Comparison of ENCODE assay signal across 8 mouse cellular contexts in genomic region chr7:27480927-27481626, GRCm38 (mm10). TPM values are rescaled to one million over a fixed set of nuclear protein-coding genes. Genes with fewer than 3 reads are reported as not detected.
DNase-seq lines count a peak whose midpoint lies in the region; ATAC-seq and TF ChIP-seq lines count a peak whose summit lies in the region.

No protein-coding gene starts in this region.

- peak; percentile 28 for DNase-seq in adrenal gland, adult 2 months
- no peak for DNase-seq in adrenal gland, adult 8-10 months
- DNase-seq in neural tube, embryonic 11.5 days (ENCODE audit: low spot score), result no peak
- DNase-seq in neural tube, embryonic 10.5 days (ENCODE audit: extremely low spot score, low spot score), result no peak
- DNase-seq in stomach, postnatal 0 days (ENCODE audit: low spot score), result peak; percentile 45
- DNase-seq in ovary, postnatal 36 days (ENCODE audit: low spot score), result no peak
- no peak for DNase-seq in right cerebral cortex, postnatal 36 days (ENCODE audit: low spot score in 2 of 2)

- H3K4me2 ChIP-seq in neural tube, embryonic 11.5 days (ENCODE audit: low read depth), result peak overlapping the region; percentile 43
- H3K4me2 ChIP-seq in limb, embryonic 15.5 days, result peak overlapping the region; percentile 50
- peak overlapping the region; percentile 57 for H3K4me2 ChIP-seq in stomach, postnatal 0 days (replicated peaks; ENCODE audit: low read depth)

- 0 out of 2 replicates have a peak, but pooled peaks cover 4% of the 10 kb centered on the region for H3K4me1 ChIP-seq in neural tube, embryonic 11.5 days (ENCODE audit: control insufficient read depth, insufficient read depth, low read length)
- peaks cover 21% of the 10 kb centered on the region for H3K4me1 ChIP-seq in limb, embryonic 15.5 days
- H3K4me1 ChIP-seq in stomach, postnatal 0 days (replicated peaks; ENCODE audit: control insufficient read depth, insufficient read depth), result no peaks in the 10 kb centered on the region

- no peaks in the 10 kb centered on the region for H3K27me3 ChIP-seq in neural tube, embryonic 11.5 days (ENCODE audit: control insufficient read depth, insufficient read depth, low read length)
- H3K27me3 ChIP-seq in limb, embryonic 15.5 days, result no peaks in the 10 kb centered on the region
- H3K27me3 ChIP-seq in stomach, postnatal 0 days (ENCODE audit: control insufficient read depth, insufficient read depth, low read length), result no peaks in the 10 kb centered on the region

- peak overlapping the region; percentile 17 for H3K4me3 ChIP-seq in neural tube, embryonic 11.5 days (ENCODE audit: low read depth, low read length)
- peak overlapping the region; percentile 36 for H3K4me3 ChIP-seq in limb, embryonic 15.5 days
- peak overlapping the region; percentile 33 for H3K4me3 ChIP-seq in stomach, postnatal 0 days (ENCODE audit: low read depth, low read length)

- no peak for TF ChIP-seq CTCF in stomach, postnatal 0 days (IDR thresholded peaks at IDR 0.05; ENCODE audit: low read depth)

- TF ChIP-seq EP300 in stomach, postnatal 0 days (optimal IDR thresholded peaks at IDR 0.05), result peak; percentile 8

- ATAC-seq in neural tube, embryonic 11.5 days (ENCODE audit: insufficient read depth, low FRiP score, low TSS enrichment), result no peak
- no peak for ATAC-seq in limb, embryonic 15.5 days (ENCODE audit: insufficient number of reproducible peaks, low FRiP score, low TSS enrichment, low read depth)
- ATAC-seq in stomach, postnatal 0 days (ENCODE audit: low FRiP score, low TSS enrichment), result peak; percentile 38

- H3K9ac ChIP-seq in neural tube, embryonic 11.5 days (ENCODE audit: low read length), result peak overlapping the region; percentile 53
- H3K9ac ChIP-seq in limb, embryonic 15.5 days, result 0 out of 2 replicates have a peak overlapping the region, but pooled peaks have one; percentile 4
- H3K9ac ChIP-seq in stomach, postnatal 0 days (ENCODE audit: low read length), result peak overlapping the region; percentile 2

- peaks cover 3% of the 10 kb centered on the region; the same call in 1 of the 2 replicates for H3K36me3 ChIP-seq in neural tube, embryonic 11.5 days (ENCODE audit: control insufficient read depth, insufficient read depth, low read length)
- peaks cover 21% of the 10 kb centered on the region for H3K36me3 ChIP-seq in limb, embryonic 15.5 days
- H3K36me3 ChIP-seq in stomach, postnatal 0 days (ENCODE audit: control insufficient read depth, insufficient read depth, low read length), result peaks cover 4% of the 10 kb centered on the region; the same call in 1 of the 2 replicates

- WGBS in neural tube, embryonic 11.5 days, result 20% methylated on average over 8 of the region's 11 CpGs
- 11% methylated on average over 11 of the region's 11 CpGs for WGBS in limb, embryonic 15.5 days
- 4% methylated on average over 11 of the region's 11 CpGs for WGBS in stomach, postnatal 0 days

- H3K9me3 ChIP-seq in neural tube, embryonic 11.5 days (ENCODE audit: control insufficient read depth, low read length), result no peaks in the 10 kb centered on the region
- H3K9me3 ChIP-seq in limb, embryonic 15.5 days, result no peaks in the 10 kb centered on the region
- H3K9me3 ChIP-seq in stomach, postnatal 0 days (ENCODE audit: control insufficient read depth, low read length), result no peaks in the 10 kb centered on the region

- peak overlapping the region; percentile 11; the same call in 1 of the 2 replicates for H3K27ac ChIP-seq in neural tube, embryonic 11.5 days (ENCODE audit: low read depth, low read length)
- peak overlapping the region; percentile 90 for H3K27ac ChIP-seq in limb, embryonic 15.5 days
- peak overlapping the region; percentile 79 for H3K27ac ChIP-seq in stomach, postnatal 0 days (replicated peaks)

RNA-seq across cellular contexts. Expression of gene Sertad1, which starts 5.6 kb away (rescaled TPM):
- total RNA-seq in adrenal gland, adult 2 months (2021), result 10 to 100 TPM; 17.9 to 25.6 TPM
- 57.7 and 60.5 TPM in 2 replicates for polyA plus RNA-seq in adrenal gland, adult 2 months (2012; rRNA removed)
- total RNA-seq in adrenal gland, adult 8-10 months (2022), result 10 to 100 TPM; 20.2 to 37.1 (median 23.9) TPM
- 17.0 and 18.4 TPM in 2 replicates for polyA plus RNA-seq in neural tube, embryonic 11.5 days (2014; fragmentation: Nextera tagmentation; extraction: Ambion mirVana)
- polyA plus RNA-seq in limb, embryonic 15.5 days (2015; fragmentation: Nextera tagmentation; extraction: Ambion mirVana), result 44.6 and 47.0 TPM in 2 replicates
- polyA plus RNA-seq in stomach, postnatal 0 days (2015; fragmentation: Nextera tagmentation; extraction: Ambion mirVana), result 50.0 and 53.0 TPM in 2 replicates

RNA-seq across cellular contexts. Expression of gene Sertad3, which starts 7.5 kb away (rescaled TPM):
- 10 to 100 TPM; 11.6 to 21.0 TPM for total RNA-seq in adrenal gland, adult 2 months (2021)
- 20.0 and 20.9 TPM in 2 replicates for polyA plus RNA-seq in adrenal gland, adult 2 months (2012; rRNA removed)
- 10 to 100 TPM; 12.6 to 19.4 (median 14.8) TPM for total RNA-seq in adrenal gland, adult 8-10 months (2022)
- 22.8 and 24.0 TPM in 2 replicates for polyA plus RNA-seq in neural tube, embryonic 11.5 days (2014; fragmentation: Nextera tagmentation; extraction: Ambion mirVana)
- polyA plus RNA-seq in limb, embryonic 15.5 days (2015; fragmentation: Nextera tagmentation; extraction: Ambion mirVana), result 38.2 and 38.3 TPM in 2 replicates
- 23.9 and 25.2 TPM in 2 replicates for polyA plus RNA-seq in stomach, postnatal 0 days (2015; fragmentation: Nextera tagmentation; extraction: Ambion mirVana)

RNA-seq across cellular contexts. Expression of gene Prx, which starts 18.0 kb away (rescaled TPM):
- 1 to 10 TPM; 1.4 to 4.0 TPM for total RNA-seq in adrenal gland, adult 2 months (2021)
- polyA plus RNA-seq in adrenal gland, adult 2 months (2012; rRNA removed), result 2.0 and 2.2 TPM in 2 replicates
- total RNA-seq in adrenal gland, adult 8-10 months (2022), result 1 to 10 TPM; 2.6 to 4.7 (median 3.3) TPM
- 0.99 and 1.3 TPM in 2 replicates for polyA plus RNA-seq in neural tube, embryonic 11.5 days (2014; fragmentation: Nextera tagmentation; extraction: Ambion mirVana)
- 5.2 and 6.5 TPM in 2 replicates for polyA plus RNA-seq in limb, embryonic 15.5 days (2015; fragmentation: Nextera tagmentation; extraction: Ambion mirVana)
- polyA plus RNA-seq in stomach, postnatal 0 days (2015; fragmentation: Nextera tagmentation; extraction: Ambion mirVana), result 2.1 and 2.2 TPM in 2 replicates

RNA-seq across cellular contexts. Expression of gene Blvrb, which starts 33.3 kb away (rescaled TPM):
- 10 to 100 TPM; 48.4 to 51.1 TPM for total RNA-seq in adrenal gland, adult 2 months (2021)
- 70.2 and 86.2 TPM in 2 replicates for polyA plus RNA-seq in adrenal gland, adult 2 months (2012; rRNA removed)
- 10 to 100 TPM; 33.7 to 49.5 (median 44.8) TPM for total RNA-seq in adrenal gland, adult 8-10 months (2022)
- polyA plus RNA-seq in neural tube, embryonic 11.5 days (2014; fragmentation: Nextera tagmentation; extraction: Ambion mirVana), result 34.3 and 34.5 TPM in 2 replicates
- 57.5 and 59.8 TPM in 2 replicates for polyA plus RNA-seq in limb, embryonic 15.5 days (2015; fragmentation: Nextera tagmentation; extraction: Ambion mirVana)
- polyA plus RNA-seq in stomach, postnatal 0 days (2015; fragmentation: Nextera tagmentation; extraction: Ambion mirVana), result 97.3 and 103 TPM in 2 replicates

RNA-seq across cellular contexts. Expression of gene Sptbn4, which starts 33.6 kb away (rescaled TPM):
- total RNA-seq in adrenal gland, adult 2 months (2021), result 1 to 10 TPM; 1.5 to 1.9 TPM
- 0.84 and 2.3 TPM in 2 replicates for polyA plus RNA-seq in adrenal gland, adult 2 months (2012; rRNA removed)
- total RNA-seq in adrenal gland, adult 8-10 months (2022), result 1 to 10 TPM; 3.0 to 8.0 (median 4.9) TPM
- polyA plus RNA-seq in neural tube, embryonic 11.5 days (2014; fragmentation: Nextera tagmentation; extraction: Ambion mirVana), result 0.23 and 0.34 TPM in 2 replicates
- 0.14 and 0.23 TPM in 2 replicates for polyA plus RNA-seq in limb, embryonic 15.5 days (2015; fragmentation: Nextera tagmentation; extraction: Ambion mirVana)
- 0.24 and 0.25 TPM in 2 replicates for polyA plus RNA-seq in stomach, postnatal 0 days (2015; fragmentation: Nextera tagmentation; extraction: Ambion mirVana)

Comparison
In these comparisons a context has a peak if more than half of its experiments do, and no peak if none do; other contexts are left out.
1. DNase-seq: peak in adrenal gland, adult 2 months (single experiment) and stomach, postnatal 0 days (single experiment); none in adrenal gland, adult 8-10 months (single experiment), neural tube, embryonic 11.5 days (single experiment), neural tube, embryonic 10.5 days (single experiment), ovary, postnatal 36 days (single experiment) and right cerebral cortex, postnatal 36 days (0 of 2).
2. H3K27ac ChIP-seq: peak in every context shown above with its lines; median percentile 90 in limb, embryonic 15.5 days; 79 in stomach, postnatal 0 days; 11 in neural tube, embryonic 11.5 days.
3. H3K9ac ChIP-seq: peak in every context shown above with its lines; median percentile 53 in neural tube, embryonic 11.5 days; 4 in limb, embryonic 15.5 days; 2 in stomach, postnatal 0 days.
4. Peak in every context shown above with its lines, with median percentiles within 50 percentile points of each other: H3K4me2 ChIP-seq and H3K4me3 ChIP-seq.